Mouse (Mus musculus): ENCODE data around the gene Gm12789. TPM values are rescaled to one million over a fixed set of nuclear protein-coding genes. Genes with fewer than 3 reads are reported as not detected.

Gm12789 gene
- not detected in 2 replicates for polyA plus RNA-seq (2012; rRNA removed)

DNA sequence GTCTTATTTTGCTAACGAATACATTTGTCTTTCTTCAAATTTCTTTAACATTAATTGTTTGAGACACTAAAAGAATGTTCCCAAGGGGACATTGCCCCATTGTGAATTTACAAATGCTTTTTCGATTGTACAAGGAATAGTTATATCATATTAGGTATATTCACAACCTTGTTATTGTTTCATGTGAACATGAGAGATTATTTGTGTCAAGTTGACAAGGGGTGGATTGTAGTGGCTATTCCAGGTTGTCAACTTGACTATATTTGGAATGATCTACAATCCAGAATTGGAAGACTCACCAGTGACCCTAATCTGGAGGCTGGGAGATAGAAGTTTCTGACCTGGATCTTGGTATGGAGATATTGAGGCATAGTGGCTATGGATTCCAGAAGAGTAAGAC lies at the start of gene Gm12789:
Gm12789 (plus strand) TSS at position 301 of the 400 bp plus-strand sequence.

GRCm38 (mm10) chr4:101940107-101940506 lies 46.3 kb upstream of the Gm12789 start, which contains the start of gene Gm12794:
Gene Gm12794, plus strand, starts transcription at chr4:101940407.

GRCm38 (mm10) chr4:101980949-101981348 lies 5.5 kb upstream of the Gm12789 start, which contains the start of gene Gm12790:
Gene Gm12790, minus strand, starts transcription at chr4:101981049.

Other genes starting within 250 kb of the Gm12789 start
- not detected in 2 replicates for gene B020004J07Rik, start 142.6 kb upstream of the Gm12789 start, polyA plus RNA-seq (2012; rRNA removed)
- not detected in 2 replicates for gene C130073F10Rik, start 92.8 kb upstream of the Gm12789 start, polyA plus RNA-seq (2012; rRNA removed)
- not detected in 2 replicates for gene Gm12800, start 77.5 kb upstream of the Gm12789 start, polyA plus RNA-seq (2012; rRNA removed)
- gene Gm12794, start 46.2 kb upstream of the Gm12789 start, polyA plus RNA-seq (2012; rRNA removed): not detected in 2 replicates
- gene Gm12790, start 5.6 kb upstream of the Gm12789 start, polyA plus RNA-seq (2012; rRNA removed): not detected in 2 replicates
- 4.5 and 8.0 TPM in 2 replicates for gene Pde4b, start 100.9 kb downstream of the Gm12789 start, polyA plus RNA-seq (2012; rRNA removed)

Measured in central nervous system, embryonic 11.5 days (tissue).